Mouse (Mus musculus) hindbrain, embryonic 13.5 days (tissue): ENCODE data around the gene Pdlim3. TPM values are rescaled to one million over a fixed set of nuclear protein-coding genes. Genes with fewer than 3 reads are reported as not detected.

Source experiments
- ATAC-seq: fragments of 200-750 bp; cut with Nextera tagmentation; 2 replicates; pipeline ENCODE4 v1.8.0; 2017; ENCODE audit warnings: moderate TSS enrichment; ENCODE audit not compliant: low FRiP score
- H3K27ac ChIP-seq: fragments of 300-500 bp; sonication (generic); 2 replicates; pipeline ENCODE4 v1.5.1; 2015; ENCODE audit warnings: inconsistent platforms, mild to moderate bottlenecking, moderate library complexity
- H3K27me3 ChIP-seq: fragments of 300-500 bp; sonication (generic); 2 replicates; pipeline ENCODE4 v1.6.1; 2015; ENCODE audit warnings: mild to moderate bottlenecking, inconsistent platforms
- H3K36me3 ChIP-seq: fragments of 300-500 bp; sonication (generic); 2 replicates; pipeline ENCODE4 v1.6.1; 2015; ENCODE audit warnings: mild to moderate bottlenecking, inconsistent platforms
- H3K4me1 ChIP-seq: fragments of 300-500 bp; sonication (generic); replicated peaks from 2 replicates; pipeline ENCODE4 v1.6.1; 2015; ENCODE audit warnings: inconsistent platforms
- H3K4me2 ChIP-seq: fragments of 300-500 bp; sonication (generic); 2 replicates; pipeline ENCODE4 v1.6.1; 2015; ENCODE audit warnings: inconsistent platforms, mild to moderate bottlenecking, moderate library complexity
- H3K4me3 ChIP-seq: fragments of 300-500 bp; sonication (generic); 2 replicates; pipeline ENCODE4 v1.5.1; 2015; ENCODE audit warnings: mild to moderate bottlenecking, inconsistent platforms
- H3K9ac ChIP-seq: fragments of 300-500 bp; sonication (generic); 2 replicates; pipeline ENCODE4 v1.6.1; 2015; ENCODE audit warnings: mild to moderate bottlenecking, inconsistent platforms
- H3K9me3 ChIP-seq: fragments of 300-500 bp; sonication (generic); 2 replicates; pipeline ENCODE4 v1.6.1; 2016; ENCODE audit warnings: inconsistent platforms
- WGBS: fragments of 180-500 bp; shearing (Covaris S2); methylation state at CpG from one replicate; pipeline ENCODE4 v1.1.7; 2015; 5-methylcytosine and 5-hydroxymethylcytosine counted together
- polyA plus RNA-seq: library from polyadenylated mRNA; unstranded; fragments of >200 nt; fragmentation: Nextera tagmentation; extraction: Ambion mirVana; gene quantifications from 2 replicates; pipeline ENCODE4 v1.2.1, GENCODE M21; 2015

Pdlim3 gene
- polyA plus RNA-seq, 1 experiment from 2014 or later, result 20.0 TPM

DNA sequence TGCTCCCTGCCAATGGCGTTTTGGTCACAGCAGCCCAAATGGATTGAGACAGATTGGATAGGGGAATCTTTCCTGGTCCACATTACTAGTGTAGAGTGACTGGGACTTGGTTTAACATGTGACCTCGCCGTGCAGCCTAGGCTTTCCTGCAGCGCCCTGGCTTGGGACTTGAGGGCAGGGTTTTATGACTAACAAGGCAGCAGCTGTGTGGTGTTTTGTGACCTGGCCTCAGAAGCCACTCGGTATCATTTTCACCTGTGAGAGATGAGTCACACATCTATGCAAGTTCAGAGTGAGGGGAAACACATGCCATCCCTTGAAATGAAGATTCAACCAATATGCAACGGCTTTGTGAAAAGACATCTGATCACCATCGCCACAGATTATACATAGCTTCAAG lies 7.6 kb upstream of the Pdlim3 start:
- Histone ChIP-seq H3K36me3 (no peaks in the 10 kb centered on the region), H3K27ac (no peak overlapping the region), H3K9ac (no peak overlapping the region), H3K4me2 (no peak overlapping the region), H3K27me3 (no peaks in the 10 kb centered on the region), H3K9me3 (no peaks in the 10 kb centered on the region), H3K4me3 (no peak overlapping the region), H3K4me1 (peaks cover 12% of the 10 kb centered on the region)
- WGBS, result 94% methylated on average over 7 of the region's 7 CpGs
- ATAC-seq, result no peak

DNA sequence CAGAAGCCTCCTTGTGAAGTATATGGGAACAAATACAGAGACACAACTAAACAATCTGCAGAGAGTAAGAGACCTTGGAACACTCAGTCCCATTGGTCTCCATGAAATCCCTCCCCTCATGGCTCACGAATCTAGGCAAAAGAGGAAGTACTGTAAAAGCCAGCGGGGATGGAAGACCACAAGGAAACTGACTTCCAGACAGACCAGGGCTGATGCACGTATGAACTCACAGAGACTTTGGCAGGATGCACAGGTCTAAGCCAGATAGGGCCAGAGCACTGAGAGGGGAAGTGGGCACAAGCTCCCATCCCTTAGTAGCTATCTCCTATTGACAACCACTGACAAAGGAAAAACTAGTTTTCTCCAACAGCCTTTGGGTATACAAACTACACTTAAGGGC lies 4.8 kb upstream of the Pdlim3 start:
- Histone ChIP-seq H3K27ac (no peak overlapping the region), H3K9me3 (no peaks in the 10 kb centered on the region), H3K4me3 (no peak overlapping the region), H3K36me3 (no peaks in the 10 kb centered on the region), H3K27me3 (peaks cover 22% of the 10 kb centered on the region), H3K9ac (no peak overlapping the region), H3K4me1 (peaks cover 16% of the 10 kb centered on the region), H3K4me2 (no peak overlapping the region)
- no peak for ATAC-seq
- WGBS, result 89% methylated on average over 3 of the region's 3 CpGs

DNA sequence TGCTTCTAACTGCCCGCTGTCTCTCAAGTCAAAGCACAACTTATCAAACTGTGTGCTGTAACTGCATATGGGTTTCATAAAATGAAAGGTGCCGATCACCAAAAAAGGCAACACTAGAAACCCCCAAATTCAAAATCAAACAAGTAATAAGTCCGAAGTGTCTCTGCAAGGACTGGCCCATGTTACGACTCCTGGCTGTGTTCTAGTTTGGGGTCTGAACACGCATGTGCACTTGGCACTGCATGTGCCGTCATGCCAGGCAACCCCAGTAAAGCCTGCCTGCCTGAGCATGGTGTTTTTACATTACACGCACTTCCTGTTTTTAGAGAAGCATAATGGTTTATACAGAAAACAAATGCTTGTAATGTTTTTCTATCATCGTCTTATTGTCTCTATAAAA lies 3.5 kb upstream of the Pdlim3 start:
- 93% methylated on average over 8 of the region's 8 CpGs for WGBS

DNA sequence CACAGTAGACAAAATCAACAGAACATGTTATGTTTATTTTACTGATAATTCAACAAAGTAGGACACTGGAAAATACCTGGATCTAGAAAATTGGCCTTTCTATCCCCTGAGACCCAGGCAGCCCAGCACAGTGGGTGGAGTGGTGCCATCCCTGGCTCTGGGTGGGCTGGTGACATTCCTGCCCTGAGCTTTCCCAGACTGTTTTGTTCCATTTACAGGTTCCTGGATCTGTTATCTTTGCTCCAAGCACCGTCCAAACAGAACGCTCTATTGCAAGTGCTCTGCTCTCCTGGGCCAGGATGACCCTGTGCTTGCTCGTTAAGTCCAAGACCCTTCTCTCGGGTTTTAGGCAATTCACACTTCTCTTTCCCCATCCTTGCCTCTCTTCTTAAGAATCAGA lies 1.5 kb upstream of the Pdlim3 start:
- no peak for ATAC-seq
- Histone ChIP-seq H3K36me3 (no peaks in the 10 kb centered on the region), H3K4me2 (no peak overlapping the region), H3K9ac (no peak overlapping the region), H3K4me3 (no peak overlapping the region), H3K9me3 (no peaks in the 10 kb centered on the region), H3K4me1 (peaks cover 21% of the 10 kb centered on the region), H3K27me3 (peaks cover 28% of the 10 kb centered on the region), H3K27ac (no peak overlapping the region)
- WGBS, result 80% methylated on average over 4 of the region's 4 CpGs

More for the DNA sequence above, 3.5 kb upstream of the Pdlim3 start:
- Histone ChIP-seq H3K27ac (no peak overlapping the region), H3K4me3 (no peak overlapping the region), H3K4me2 (no peak overlapping the region), H3K27me3 (peaks cover 28% of the 10 kb centered on the region), H3K4me1 (peaks cover 16% of the 10 kb centered on the region), H3K9ac (no peak overlapping the region), H3K9me3 (no peaks in the 10 kb centered on the region), H3K36me3 (no peaks in the 10 kb centered on the region)
- ATAC-seq, result no peak

DNA sequence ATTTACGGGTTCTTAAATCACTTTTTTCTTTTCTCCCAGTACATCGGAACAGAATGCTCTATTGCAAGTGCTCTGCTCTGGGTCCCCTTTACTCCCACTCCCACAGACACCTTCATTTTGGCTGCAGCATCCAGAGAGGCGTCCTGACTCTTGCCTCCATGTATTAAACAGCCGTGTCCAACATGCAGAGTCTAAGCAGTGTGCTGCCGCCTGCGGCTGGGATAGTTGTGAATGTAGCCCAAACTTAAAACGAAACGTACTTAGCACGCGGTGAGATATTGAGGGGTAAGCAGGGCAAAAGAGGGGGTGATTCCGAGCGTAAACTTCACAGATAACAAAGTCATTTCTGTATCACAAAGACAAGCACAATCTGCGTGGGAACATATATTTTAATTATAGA lies 709 bp upstream of the Pdlim3 start:
- Histone ChIP-seq H3K27me3 (peaks cover 28% of the 10 kb centered on the region), H3K4me1 (peaks cover 21% of the 10 kb centered on the region), H3K4me3 (peak overlapping the region; percentile 39), H3K4me2 (peak overlapping the region; percentile 69), H3K9me3 (no peaks in the 10 kb centered on the region), H3K9ac (no peak overlapping the region), H3K36me3 (no peaks in the 10 kb centered on the region), H3K27ac (no peak overlapping the region)
- 13% methylated on average over 13 of the region's 13 CpGs for WGBS
- ATAC-seq, result no peak

DNA sequence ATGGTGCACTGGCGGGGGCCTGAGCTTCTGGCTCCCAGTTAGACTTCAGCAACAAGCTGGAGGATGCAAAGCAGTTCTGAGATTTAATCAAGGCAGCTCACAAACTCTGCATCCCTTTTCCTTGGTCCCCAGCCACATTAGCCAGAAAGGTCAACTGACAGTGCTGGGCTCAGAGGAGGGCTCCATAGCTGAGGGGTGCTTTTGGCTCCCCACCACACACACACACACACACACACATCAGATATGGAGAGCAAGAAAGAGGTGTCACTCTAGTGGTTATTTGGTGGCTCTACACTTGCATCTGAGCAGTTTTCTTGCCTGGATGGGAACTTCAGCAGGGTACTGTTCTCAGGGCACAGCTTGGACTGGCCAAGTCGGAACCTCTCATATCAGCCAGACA lies 514 bp downstream of the Pdlim3 start:
- peak overlapping the region; percentile 58 for H3K9ac ChIP-seq
- H3K4me3 ChIP-seq, result peak overlapping the region; percentile 39
- no peaks in the 10 kb centered on the region for H3K9me3 ChIP-seq
- peaks cover 28% of the 10 kb centered on the region for H3K27me3 ChIP-seq
- peaks cover 21% of the 10 kb centered on the region for H3K4me1 ChIP-seq
- peak; percentile 39; the same call in 1 of the 2 replicates for ATAC-seq
- no peak overlapping the region for H3K27ac ChIP-seq
- WGBS, result 39% methylated on average over 2 of the region's 2 CpGs
- no peaks in the 10 kb centered on the region for H3K36me3 ChIP-seq
- peak overlapping the region; percentile 69 for H3K4me2 ChIP-seq

DNA sequence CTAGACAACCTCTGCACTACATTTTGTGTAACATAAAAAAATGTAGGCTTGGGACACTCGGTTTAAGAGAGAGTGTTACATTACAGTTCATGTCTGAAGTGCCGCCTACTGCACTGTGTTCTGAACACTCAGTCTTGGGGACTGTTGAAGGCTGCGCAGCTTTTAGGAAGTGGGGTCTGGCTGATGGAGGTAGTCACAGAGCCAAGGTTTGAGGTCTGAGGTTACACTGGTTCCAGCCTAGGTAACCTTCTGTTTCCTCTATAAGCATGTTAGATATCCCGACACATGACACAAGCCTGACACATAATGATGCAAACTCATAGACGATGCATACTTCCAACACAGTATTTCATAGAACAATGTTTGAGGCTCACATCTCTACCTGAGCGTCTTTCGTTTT lies 4.5 kb downstream of the Pdlim3 start:
- Histone ChIP-seq H3K4me2 (no peak overlapping the region), H3K9me3 (no peaks in the 10 kb centered on the region), H3K27me3 (peaks cover 10% of the 10 kb centered on the region; the same call in 1 of the 2 replicates), H3K36me3 (no peaks in the 10 kb centered on the region), H3K9ac (no peak overlapping the region), H3K4me1 (peaks cover 15% of the 10 kb centered on the region), H3K27ac (no peak overlapping the region), H3K4me3 (no peak overlapping the region)
- 96% methylated on average over 7 of the region's 7 CpGs for WGBS
- ATAC-seq, result no peak

DNA sequence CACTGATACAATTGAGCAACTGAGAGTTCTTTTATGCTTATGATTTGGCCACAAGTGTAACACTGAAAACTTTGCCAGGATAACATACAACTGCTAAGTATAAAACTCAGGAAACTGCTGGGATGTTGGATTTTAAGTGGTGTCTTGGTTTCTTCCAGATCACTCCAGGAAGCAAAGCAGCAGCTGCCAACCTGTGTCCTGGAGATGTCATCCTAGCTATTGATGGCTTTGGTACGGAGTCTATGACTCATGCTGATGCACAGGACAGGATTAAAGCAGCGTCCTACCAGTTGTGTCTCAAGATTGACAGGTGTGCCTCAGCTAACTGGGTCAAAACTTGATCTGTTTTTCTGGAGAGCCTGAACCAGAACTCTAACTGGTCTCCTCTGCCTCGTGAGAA lies 11.3 kb downstream of the Pdlim3 start:
- H3K27ac ChIP-seq, result no peak overlapping the region
- no peaks in the 10 kb centered on the region for H3K27me3 ChIP-seq
- 87% methylated on average over 3 of the region's 3 CpGs for WGBS
- no peak for ATAC-seq
- no peak overlapping the region for H3K4me2 ChIP-seq
- no peaks in the 10 kb centered on the region for H3K9me3 ChIP-seq
- H3K4me3 ChIP-seq, result no peak overlapping the region
- no peak overlapping the region for H3K9ac ChIP-seq
- H3K4me1 ChIP-seq, result peaks cover 3% of the 10 kb centered on the region; the same call in 1 of the 2 replicates
- no peaks in the 10 kb centered on the region for H3K36me3 ChIP-seq

DNA sequence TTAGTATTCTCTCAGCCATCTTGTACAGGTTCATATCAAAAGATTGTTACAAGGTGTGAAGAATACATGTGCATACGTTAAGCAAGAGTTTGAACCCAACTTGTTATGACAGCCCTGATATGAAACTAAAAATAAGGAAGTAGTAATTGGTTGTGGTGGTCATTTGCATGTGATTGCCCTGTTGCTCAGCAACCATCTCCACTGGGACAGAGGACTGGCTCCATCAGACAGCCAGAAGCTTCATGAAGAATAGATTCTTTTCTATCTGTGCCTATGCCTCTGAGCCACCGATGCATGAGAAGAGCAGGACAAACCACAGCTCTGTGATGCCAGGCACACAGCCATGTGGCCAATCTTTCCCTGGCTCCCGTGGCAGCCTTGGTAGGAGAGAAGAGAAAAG lies 14.5 kb downstream of the Pdlim3 start:
- H3K36me3 ChIP-seq, result no peaks in the 10 kb centered on the region
- no peak overlapping the region for H3K9ac ChIP-seq
- no peaks in the 10 kb centered on the region for H3K9me3 ChIP-seq
- WGBS, result 39% methylated on average over 3 of the region's 3 CpGs
- H3K4me3 ChIP-seq, result no peak overlapping the region
- no peak overlapping the region for H3K4me2 ChIP-seq
- ATAC-seq, result 0 out of 2 replicates have a peak, but pooled peaks have one; percentile 54
- H3K4me1 ChIP-seq, result peaks cover 3% of the 10 kb centered on the region; the same call in 1 of the 2 replicates
- peak overlapping the region; percentile 23; the same call in 1 of the 2 replicates for H3K27ac ChIP-seq
- no peaks in the 10 kb centered on the region for H3K27me3 ChIP-seq

DNA sequence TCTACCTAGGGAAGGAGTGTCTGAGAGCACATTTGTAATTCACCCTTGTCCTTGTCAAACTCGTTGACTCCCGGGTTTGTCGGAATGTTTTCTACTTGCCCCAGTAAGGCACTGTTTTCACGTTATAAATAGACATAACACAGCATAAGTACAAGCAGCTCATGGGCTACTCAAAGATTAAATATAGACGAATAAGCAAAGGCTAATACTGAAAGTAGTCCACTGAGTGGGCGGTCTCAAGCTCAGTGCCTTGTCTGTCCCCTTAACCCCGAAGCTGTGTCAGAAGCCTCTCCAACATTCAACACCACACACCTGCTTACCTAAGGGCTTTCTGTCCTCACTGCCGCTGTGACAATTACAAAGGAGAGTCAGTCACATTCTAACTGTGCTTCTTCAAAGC lies 16.4 kb downstream of the Pdlim3 start:
- no peak for ATAC-seq
- no peak overlapping the region for H3K9ac ChIP-seq
- WGBS, result 90% methylated on average over 8 of the region's 8 CpGs
- H3K4me3 ChIP-seq, result no peak overlapping the region
- H3K36me3 ChIP-seq, result no peaks in the 10 kb centered on the region
- no peak overlapping the region for H3K4me2 ChIP-seq
- no peak overlapping the region for H3K27ac ChIP-seq
- H3K9me3 ChIP-seq, result no peaks in the 10 kb centered on the region
- peaks cover 3% of the 10 kb centered on the region; the same call in 1 of the 2 replicates for H3K4me1 ChIP-seq
- H3K27me3 ChIP-seq, result no peaks in the 10 kb centered on the region

DNA sequence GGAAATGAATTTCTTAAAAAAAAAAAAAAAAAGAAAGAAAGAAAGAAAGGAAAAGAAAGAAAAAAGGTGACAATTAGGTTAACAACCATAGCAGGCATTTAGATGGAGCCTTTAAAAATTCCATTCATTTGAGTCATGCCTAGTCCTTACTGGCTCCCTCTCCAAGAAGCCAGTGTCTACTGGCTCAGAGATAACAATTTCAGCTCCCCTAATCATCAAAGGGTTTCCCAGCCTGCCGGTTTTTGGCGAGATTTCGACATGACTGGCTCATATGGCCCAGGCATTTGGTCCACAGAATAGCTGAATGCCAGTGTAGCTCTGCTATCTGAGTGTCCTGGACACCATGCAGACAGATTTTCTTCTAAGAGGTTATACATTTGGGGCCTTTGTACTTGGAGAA lies 18.4 kb downstream of the Pdlim3 start:
- Histone ChIP-seq H3K36me3 (no peaks in the 10 kb centered on the region), H3K27me3 (no peaks in the 10 kb centered on the region), H3K9ac (no peak overlapping the region), H3K4me2 (no peak overlapping the region), H3K27ac (no peak overlapping the region), H3K9me3 (no peaks in the 10 kb centered on the region), H3K4me1 (peaks cover 5% of the 10 kb centered on the region), H3K4me3 (no peak overlapping the region)
- no peak for ATAC-seq
- 49% methylated on average over 3 of the region's 3 CpGs for WGBS

DNA sequence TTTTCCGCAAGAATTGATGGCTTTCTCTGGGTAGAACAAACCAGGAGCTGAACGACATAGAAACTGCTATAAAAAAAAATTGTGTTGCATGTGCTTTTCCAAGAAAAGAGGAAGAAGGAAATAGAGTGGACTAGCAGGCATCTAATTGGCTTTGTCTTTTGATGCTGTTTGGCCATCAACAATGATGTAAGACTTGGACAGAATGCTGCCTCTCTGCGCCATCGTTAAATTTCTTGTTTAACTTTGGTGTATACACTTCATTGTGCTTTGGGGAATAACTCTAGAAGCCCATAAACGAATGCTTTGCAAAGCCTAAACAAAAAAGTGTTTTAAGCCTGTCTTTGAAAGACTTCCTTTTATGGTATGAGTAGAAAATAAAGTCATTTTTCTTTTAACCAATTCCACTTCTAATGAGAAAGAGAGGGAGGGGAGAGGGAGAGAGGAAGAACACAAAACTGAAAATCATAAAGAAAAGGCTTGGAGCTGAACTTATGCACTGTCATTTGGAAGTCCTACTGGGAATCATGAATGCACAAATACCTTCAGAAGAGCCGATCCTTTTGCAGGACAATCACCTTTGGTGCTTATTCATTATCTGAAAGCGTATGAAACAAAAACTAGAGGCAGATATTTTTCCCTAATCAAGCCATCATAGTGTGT lies 20.5 kb downstream of the Pdlim3 start:
- Histone ChIP-seq H3K4me1 (peaks cover 5% of the 10 kb centered on the region; the same call in 1 of the 2 replicates), H3K36me3 (no peaks in the 10 kb centered on the region), H3K9ac (no peak overlapping the region), H3K4me3 (no peak overlapping the region), H3K4me2 (no peak overlapping the region), H3K27me3 (no peaks in the 10 kb centered on the region), H3K27ac (no peak overlapping the region), H3K9me3 (no peaks in the 10 kb centered on the region)
- ATAC-seq, result no peak
- WGBS, result 84% methylated on average over 7 of the region's 7 CpGs

DNA sequence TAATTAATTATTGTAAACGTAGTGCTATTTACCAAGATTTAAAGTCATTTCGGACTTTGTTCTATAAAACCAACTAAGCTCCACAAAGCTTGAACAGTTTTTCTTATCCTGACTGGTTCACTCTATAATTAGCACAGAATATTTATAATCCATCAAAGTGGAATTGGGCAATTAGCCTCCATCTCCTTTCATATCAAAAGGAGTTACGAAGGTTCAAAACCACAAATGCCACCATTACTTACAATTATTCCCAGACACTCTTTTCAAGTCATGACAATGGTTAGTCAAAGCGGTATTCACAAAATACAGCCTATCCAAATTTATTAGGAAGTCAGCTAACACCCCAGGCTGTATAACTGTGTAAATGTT lies 21.0 kb downstream of the Pdlim3 start:
- H3K27ac ChIP-seq, result no peak overlapping the region
- H3K36me3 ChIP-seq, result no peaks in the 10 kb centered on the region
- no peaks in the 10 kb centered on the region for H3K27me3 ChIP-seq
- H3K4me1 ChIP-seq, result peaks cover 5% of the 10 kb centered on the region; the same call in 1 of the 2 replicates
- 91% methylated on average over 4 of the region's 4 CpGs for WGBS
- no peak overlapping the region for H3K4me3 ChIP-seq
- ATAC-seq, result no peak
- H3K4me2 ChIP-seq, result no peak overlapping the region
- H3K9ac ChIP-seq, result no peak overlapping the region
- no peaks in the 10 kb centered on the region for H3K9me3 ChIP-seq
